Mouse (Mus musculus): ENCODE data around the gene Cntnap2. TPM values are rescaled to one million over a fixed set of nuclear protein-coding genes. Genes with fewer than 3 reads are reported as not detected.
A peak's percentile ranks its signal among the peaks of the same experiment; 100 is the strongest.

Cntnap2 gene
- polyA plus RNA-seq, 1 experiment from 2014 or later, result 70.3 TPM

GRCm38 (mm10) chr6:46675621-46676020 is 1616.5 kb downstream of the Cntnap2 start:
- Histone ChIP-seq H3K9ac (ENCODE audit: low read length) (no peak overlapping the region), H3K4me3 (ENCODE audit: low read depth, low read length) (no peak overlapping the region), H3K4me2 (ENCODE audit: low read length) (no peak overlapping the region), H3K36me3 (ENCODE audit: control insufficient read depth, insufficient read depth, low read length) (no peaks in the 10 kb centered on the region), H3K9me3 (replicated peaks; ENCODE audit: control insufficient read depth, low read length) (no peaks in the 10 kb centered on the region), H3K27ac (ENCODE audit: low read depth, low read length) (no peak overlapping the region), H3K27me3 (replicated peaks; ENCODE audit: control insufficient read depth, insufficient read depth, low read length) (no peaks in the 10 kb centered on the region), H3K4me1 (ENCODE audit: control insufficient read depth, insufficient read depth, low read length) (no peaks in the 10 kb centered on the region)
- WGBS, result 89% methylated on average over 4 of the region's 4 CpGs
- ATAC-seq (no peak), DNase-seq (ENCODE audit: low spot score) (no peak)

GRCm38 (mm10) chr6:46696187-46696586 is 1637.0 kb downstream of the Cntnap2 start:
- Histone ChIP-seq H3K36me3 (ENCODE audit: control insufficient read depth, insufficient read depth, low read length) (no peaks in the 10 kb centered on the region), H3K4me2 (ENCODE audit: low read length) (no peak overlapping the region), H3K9ac (ENCODE audit: low read length) (no peak overlapping the region), H3K4me1 (ENCODE audit: control insufficient read depth, insufficient read depth, low read length) (no peaks in the 10 kb centered on the region), H3K9me3 (replicated peaks; ENCODE audit: control insufficient read depth, low read length) (no peaks in the 10 kb centered on the region), H3K27ac (ENCODE audit: low read depth, low read length) (no peak overlapping the region), H3K27me3 (replicated peaks; ENCODE audit: control insufficient read depth, insufficient read depth, low read length) (no peaks in the 10 kb centered on the region), H3K4me3 (ENCODE audit: low read depth, low read length) (no peak overlapping the region)
- DNase-seq (ENCODE audit: low spot score) (no peak), ATAC-seq (peak; percentile 63; the same call in 1 of the 2 replicates)
- WGBS, result 73% methylated on average over 1 of the region's 1 CpGs

- WGBS, result 79% methylated on average over 2 of the region's 2 CpGs
- DNase-seq (ENCODE audit: low spot score), result no peak
- Histone ChIP-seq H3K9me3 (replicated peaks; ENCODE audit: control insufficient read depth, low read length) (no peaks in the 10 kb centered on the region), H3K9ac (ENCODE audit: low read length) (no peak overlapping the region), H3K4me2 (ENCODE audit: low read length) (no peak overlapping the region), H3K4me3 (ENCODE audit: low read depth, low read length) (no peak overlapping the region), H3K4me1 (ENCODE audit: control insufficient read depth, insufficient read depth, low read length) (no peaks in the 10 kb centered on the region), H3K27ac (ENCODE audit: low read depth, low read length) (no peak overlapping the region), H3K27me3 (replicated peaks; ENCODE audit: control insufficient read depth, insufficient read depth, low read length) (no peaks in the 10 kb centered on the region), H3K36me3 (ENCODE audit: control insufficient read depth, insufficient read depth, low read length) (no peaks in the 10 kb centered on the region)
- no peak for ATAC-seq
Observed at GRCm38 (mm10) chr6:46699343-46699742, 1640.2 kb downstream of the Cntnap2 start.

- no peaks in the 10 kb centered on the region for H3K27me3 ChIP-seq (replicated peaks; ENCODE audit: control insufficient read depth, insufficient read depth, low read length)
- H3K9me3 ChIP-seq (replicated peaks; ENCODE audit: control insufficient read depth, low read length), result no peaks in the 10 kb centered on the region
- 48% methylated on average over 7 of the region's 7 CpGs for WGBS
- no peaks in the 10 kb centered on the region for H3K4me1 ChIP-seq (ENCODE audit: control insufficient read depth, insufficient read depth, low read length)
- H3K27ac ChIP-seq (ENCODE audit: low read depth, low read length), result no peak overlapping the region
- H3K4me2 ChIP-seq (ENCODE audit: low read length), result no peak overlapping the region
- DNase-seq (ENCODE audit: low spot score), result peak; percentile 72
- H3K36me3 ChIP-seq (ENCODE audit: control insufficient read depth, insufficient read depth, low read length), result no peaks in the 10 kb centered on the region
- no peak overlapping the region for H3K9ac ChIP-seq (ENCODE audit: low read length)
- peak; percentile 55; the same call in 1 of the 2 replicates for ATAC-seq
- no peak overlapping the region for H3K4me3 ChIP-seq (ENCODE audit: low read depth, low read length)
Observed at GRCm38 (mm10) chr6:46704293-46705170, 1645.4 kb downstream of the Cntnap2 start.

- H3K27me3 ChIP-seq (replicated peaks; ENCODE audit: control insufficient read depth, insufficient read depth, low read length), result no peaks in the 10 kb centered on the region
- H3K27ac ChIP-seq (ENCODE audit: low read depth, low read length), result no peak overlapping the region
- no peaks in the 10 kb centered on the region for H3K36me3 ChIP-seq (ENCODE audit: control insufficient read depth, insufficient read depth, low read length)
- WGBS, result 79% methylated on average over 3 of the region's 3 CpGs
- H3K9me3 ChIP-seq (replicated peaks; ENCODE audit: control insufficient read depth, low read length), result no peaks in the 10 kb centered on the region
- no peak overlapping the region for H3K4me3 ChIP-seq (ENCODE audit: low read depth, low read length)
- no peaks in the 10 kb centered on the region for H3K4me1 ChIP-seq (ENCODE audit: control insufficient read depth, insufficient read depth, low read length)
- no peak overlapping the region for H3K9ac ChIP-seq (ENCODE audit: low read length)
- ATAC-seq, result no peak
- DNase-seq (ENCODE audit: low spot score), result peak; percentile 14
- no peak overlapping the region for H3K4me2 ChIP-seq (ENCODE audit: low read length)
Observed at GRCm38 (mm10) chr6:46705926-46706325, 1646.8 kb downstream of the Cntnap2 start.

- DNase-seq (ENCODE audit: low spot score) (no peak), ATAC-seq (no peak)
- 74% methylated on average over 2 of the region's 2 CpGs for WGBS
Observed at GRCm38 (mm10) chr6:46716576-46716975, 1657.4 kb downstream of the Cntnap2 start.

GRCm38 (mm10) chr6:46733794-46734193 is 1674.6 kb downstream of the Cntnap2 start:
- H3K36me3 ChIP-seq (ENCODE audit: control insufficient read depth, insufficient read depth, low read length), result no peaks in the 10 kb centered on the region
- ATAC-seq, result no peak
- no peak overlapping the region for H3K27ac ChIP-seq (ENCODE audit: low read depth, low read length)
- H3K4me1 ChIP-seq (ENCODE audit: control insufficient read depth, insufficient read depth, low read length), result no peaks in the 10 kb centered on the region
- no peaks in the 10 kb centered on the region for H3K9me3 ChIP-seq (replicated peaks; ENCODE audit: control insufficient read depth, low read length)
- no peak overlapping the region for H3K4me3 ChIP-seq (ENCODE audit: low read depth, low read length)
- H3K9ac ChIP-seq (ENCODE audit: low read length), result no peak overlapping the region
- no peak overlapping the region for H3K4me2 ChIP-seq (ENCODE audit: low read length)
- no peak for DNase-seq (ENCODE audit: low spot score)
- H3K27me3 ChIP-seq (replicated peaks; ENCODE audit: control insufficient read depth, insufficient read depth, low read length), result no peaks in the 10 kb centered on the region

More at GRCm38 (mm10) chr6:46716576-46716975, 1657.4 kb downstream of the Cntnap2 start:
- Histone ChIP-seq H3K36me3 (ENCODE audit: control insufficient read depth, insufficient read depth, low read length) (no peaks in the 10 kb centered on the region), H3K4me3 (ENCODE audit: low read depth, low read length) (no peak overlapping the region), H3K4me2 (ENCODE audit: low read length) (no peak overlapping the region), H3K9me3 (replicated peaks; ENCODE audit: control insufficient read depth, low read length) (no peaks in the 10 kb centered on the region), H3K27me3 (replicated peaks; ENCODE audit: control insufficient read depth, insufficient read depth, low read length) (no peaks in the 10 kb centered on the region), H3K4me1 (ENCODE audit: control insufficient read depth, insufficient read depth, low read length) (no peaks in the 10 kb centered on the region), H3K27ac (ENCODE audit: low read depth, low read length) (no peak overlapping the region), H3K9ac (ENCODE audit: low read length) (no peak overlapping the region)

- ATAC-seq (no peak), DNase-seq (ENCODE audit: low spot score) (no peak)
- H3K4me2 ChIP-seq (ENCODE audit: low read length), result no peak overlapping the region
- no peaks in the 10 kb centered on the region for H3K9me3 ChIP-seq (replicated peaks; ENCODE audit: control insufficient read depth, low read length)
- H3K27me3 ChIP-seq (replicated peaks; ENCODE audit: control insufficient read depth, insufficient read depth, low read length), result no peaks in the 10 kb centered on the region
- no peaks in the 10 kb centered on the region for H3K36me3 ChIP-seq (ENCODE audit: control insufficient read depth, insufficient read depth, low read length)
- no peak overlapping the region for H3K9ac ChIP-seq (ENCODE audit: low read length)
- no peaks in the 10 kb centered on the region for H3K4me1 ChIP-seq (ENCODE audit: control insufficient read depth, insufficient read depth, low read length)
- H3K4me3 ChIP-seq (ENCODE audit: low read depth, low read length), result no peak overlapping the region
- H3K27ac ChIP-seq (ENCODE audit: low read depth, low read length), result no peak overlapping the region
Observed at GRCm38 (mm10) chr6:46748448-46748847, 1689.3 kb downstream of the Cntnap2 start.

GRCm38 (mm10) chr6:46763481-46763880 is 1704.3 kb downstream of the Cntnap2 start:
- no peak overlapping the region for H3K27ac ChIP-seq (ENCODE audit: low read depth, low read length)
- 10% methylated on average over 3 of the region's 3 CpGs for WGBS
- ATAC-seq (no peak), DNase-seq (ENCODE audit: low spot score) (peak; percentile 10)
- H3K9ac ChIP-seq (ENCODE audit: low read length), result no peak overlapping the region
- H3K27me3 ChIP-seq (replicated peaks; ENCODE audit: control insufficient read depth, insufficient read depth, low read length), result no peaks in the 10 kb centered on the region
- no peak overlapping the region for H3K4me3 ChIP-seq (ENCODE audit: low read depth, low read length)
- no peak overlapping the region for H3K4me2 ChIP-seq (ENCODE audit: low read length)
- no peaks in the 10 kb centered on the region for H3K4me1 ChIP-seq (ENCODE audit: control insufficient read depth, insufficient read depth, low read length)
- no peaks in the 10 kb centered on the region for H3K9me3 ChIP-seq (replicated peaks; ENCODE audit: control insufficient read depth, low read length)
- no peaks in the 10 kb centered on the region for H3K36me3 ChIP-seq (ENCODE audit: control insufficient read depth, insufficient read depth, low read length)
